Mouse (Mus musculus): ENCODE data around the gene Myoc. TPM values are rescaled to one million over a fixed set of nuclear protein-coding genes. Genes with fewer than 3 reads are reported as not detected.

The Myoc gene
- polyA plus RNA-seq (2016; fragmentation: Nextera tagmentation; extraction: Ambion mirVana) = not detected in 2 replicates

DNA sequence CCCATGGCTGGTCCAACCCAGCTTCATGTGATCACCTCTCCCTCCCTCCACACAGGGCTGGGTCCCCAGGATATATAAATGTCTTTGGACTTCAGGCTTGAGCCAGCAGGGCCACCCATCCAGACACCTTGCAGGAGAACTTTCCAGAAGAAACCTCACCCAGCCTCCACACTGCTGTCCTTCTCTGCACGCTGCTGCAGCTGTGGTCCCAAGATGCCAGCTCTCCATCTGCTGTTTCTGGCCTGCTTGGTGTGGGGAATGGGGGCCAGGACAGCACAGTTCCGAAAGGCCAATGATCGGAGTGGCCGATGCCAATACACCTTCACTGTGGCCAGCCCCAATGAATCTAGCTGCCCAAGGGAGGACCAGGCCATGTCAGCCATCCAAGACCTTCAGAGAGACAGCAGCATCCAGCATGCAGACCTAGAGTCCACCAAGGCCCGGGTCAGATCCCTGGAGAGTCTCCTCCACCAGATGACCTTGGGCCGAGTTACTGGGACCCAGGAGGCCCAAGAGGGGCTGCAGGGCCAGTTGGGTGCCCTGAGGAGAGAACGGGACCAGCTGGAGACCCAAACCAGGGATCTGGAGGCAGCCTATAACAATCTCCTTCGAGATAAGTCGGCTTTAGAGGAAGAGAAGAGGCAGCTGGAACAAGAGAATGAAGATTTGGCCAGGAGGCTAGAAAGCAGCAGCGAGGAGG, at the start of gene Myoc:
Myoc (plus strand) TSS at position 105 of the 700 bp plus-strand sequence.
- Histone ChIP-seq H3K9me3 (replicated peaks) (no peaks in the 10 kb centered on the region), H3K4me3 (no peak within 1 kb of the TSS), H3K9ac (no peak within 1 kb of the TSS), H3K27ac (no peak within 1 kb of the TSS), H3K4me2 (no peak within 1 kb of the TSS), H3K27me3 (replicated peaks) (0 out of 2 replicates have a peak, but pooled peaks cover 3% of the 10 kb centered on the region), H3K36me3 (no peaks in the 10 kb centered on the region), H3K4me1 (no peaks in the 10 kb centered on the region)
- 68% methylated on average over 10 of the region's 10 CpGs for WGBS (ENCODE audit: insufficient replicate concordance)
- no peak for ATAC-seq

DNA sequence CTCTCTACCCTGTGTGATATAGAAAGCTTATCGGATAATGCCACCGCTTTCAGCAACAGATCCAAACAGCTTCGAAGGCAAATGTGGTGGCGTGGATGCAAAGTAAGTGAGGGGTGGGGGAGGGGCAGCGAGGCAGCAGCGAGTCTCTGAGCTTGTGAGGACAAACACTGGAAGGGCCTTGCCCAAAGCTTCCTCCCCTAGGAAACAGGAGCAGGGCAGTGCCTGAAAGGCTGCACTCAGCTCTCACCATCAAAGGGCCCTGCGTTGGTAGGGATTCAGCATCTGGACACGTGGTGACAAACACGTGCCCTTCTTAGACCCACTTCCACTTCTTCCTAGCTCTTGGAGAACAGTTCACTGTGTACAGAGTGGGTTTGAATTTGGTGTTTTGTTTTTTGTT, 49.5 kb upstream of the Myoc start:
- H3K9me3 ChIP-seq (replicated peaks) = no peaks in the 10 kb centered on the region
- H3K4me3 ChIP-seq = no peak overlapping the region
- H3K9ac ChIP-seq = no peak overlapping the region
- H3K27me3 ChIP-seq (replicated peaks) = no peaks in the 10 kb centered on the region
- no peak overlapping the region for H3K27ac ChIP-seq
- peaks cover 17% of the 10 kb centered on the region for H3K4me1 ChIP-seq
- peaks cover 3% of the 10 kb centered on the region; the same call in 1 of the 2 replicates for H3K36me3 ChIP-seq
- H3K4me2 ChIP-seq = 0 out of 2 replicates have a peak overlapping the region, but pooled peaks have one; percentile 18
- ATAC-seq = peak; percentile 27; the same call in 1 of the 2 replicates
- WGBS (ENCODE audit: insufficient replicate concordance) = 33% methylated on average over 9 of the region's 9 CpGs

DNA sequence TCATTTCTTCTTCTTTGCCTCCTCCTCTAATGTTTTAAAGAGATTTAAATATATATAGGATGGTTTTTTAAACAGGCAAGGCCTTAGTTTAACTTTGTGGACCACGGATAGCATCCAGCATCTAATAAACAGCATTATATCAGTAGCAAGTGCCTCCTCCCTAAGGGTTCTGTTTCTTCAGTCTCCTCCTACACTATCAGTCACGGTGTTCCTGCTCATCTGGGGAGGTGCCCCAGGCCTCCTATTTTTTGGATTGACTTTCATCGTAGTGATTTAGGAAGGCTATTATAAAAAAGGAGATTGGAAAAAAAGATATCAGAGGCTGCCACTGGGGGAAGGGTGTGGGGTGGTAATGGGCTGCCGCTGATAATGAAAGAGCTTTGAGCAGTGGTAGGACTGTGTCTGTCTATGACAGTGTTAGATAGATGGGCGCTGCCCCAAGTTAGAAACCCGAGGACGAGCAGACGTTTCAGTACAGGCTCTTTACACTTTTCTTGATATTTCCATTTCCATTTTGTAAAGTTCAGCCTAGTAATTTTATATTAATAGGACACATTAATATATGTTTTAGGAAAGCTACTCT, 48.4 kb upstream of the Myoc start:
- Histone ChIP-seq H3K4me3 (no peak overlapping the region), H3K27ac (no peak overlapping the region), H3K4me1 (peaks cover 17% of the 10 kb centered on the region), H3K4me2 (peak overlapping the region; percentile 30), H3K9ac (no peak overlapping the region), H3K27me3 (replicated peaks) (no peaks in the 10 kb centered on the region), H3K9me3 (replicated peaks) (no peaks in the 10 kb centered on the region), H3K36me3 (peaks cover 4% of the 10 kb centered on the region; the same call in 1 of the 2 replicates)
- whole genome bisulfite sequencing (ENCODE audit: insufficient replicate concordance) = 26% methylated on average over 8 of the region's 8 CpGs
- peak; percentile 94 for ATAC-seq

DNA sequence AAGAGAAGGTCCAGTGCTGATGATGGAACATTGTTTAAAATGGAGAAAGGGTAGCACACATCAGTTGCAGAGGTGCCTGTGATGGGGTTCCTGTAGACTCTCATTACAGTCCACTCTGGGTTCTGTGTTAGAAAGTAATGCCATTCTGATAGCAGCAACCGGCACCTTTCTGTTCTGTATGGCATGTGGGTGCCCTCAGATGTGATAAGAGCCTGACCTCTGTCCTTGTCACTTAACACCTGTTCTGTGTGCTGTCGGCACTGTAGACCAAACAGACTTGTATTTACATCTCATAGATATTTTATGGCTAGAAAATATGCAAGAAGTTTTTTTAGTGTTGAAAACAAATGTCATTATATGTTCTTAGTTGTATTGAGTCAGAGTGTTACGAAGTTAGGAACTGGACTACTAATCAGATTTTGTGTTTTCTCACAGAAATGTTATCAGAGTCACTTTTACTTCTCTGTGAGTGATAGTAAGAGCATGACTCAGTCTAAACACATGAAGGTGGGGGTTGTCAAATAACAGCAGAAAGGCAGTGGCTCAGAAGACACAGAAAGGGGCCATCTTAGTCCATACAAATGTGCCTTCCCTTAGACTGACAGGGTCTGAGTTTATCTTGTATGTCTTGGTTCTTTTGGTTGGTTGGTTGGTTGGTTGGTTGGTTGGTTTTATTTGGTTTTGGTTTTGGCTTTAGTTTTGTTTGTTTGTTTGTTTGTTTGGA, 41.4 kb upstream of the Myoc start:
- no peak overlapping the region for H3K27ac ChIP-seq
- peaks cover 24% of the 10 kb centered on the region for H3K36me3 ChIP-seq
- no peaks in the 10 kb centered on the region for H3K27me3 ChIP-seq (replicated peaks)
- 44% methylated on average over 3 of the region's 3 CpGs for WGBS (ENCODE audit: insufficient replicate concordance)
- H3K9me3 ChIP-seq (replicated peaks) = no peaks in the 10 kb centered on the region
- H3K4me3 ChIP-seq = no peak overlapping the region
- peak; percentile 70 for ATAC-seq
- H3K4me1 ChIP-seq = peaks cover 14% of the 10 kb centered on the region
- no peak overlapping the region for H3K4me2 ChIP-seq
- no peak overlapping the region for H3K9ac ChIP-seq

DNA sequence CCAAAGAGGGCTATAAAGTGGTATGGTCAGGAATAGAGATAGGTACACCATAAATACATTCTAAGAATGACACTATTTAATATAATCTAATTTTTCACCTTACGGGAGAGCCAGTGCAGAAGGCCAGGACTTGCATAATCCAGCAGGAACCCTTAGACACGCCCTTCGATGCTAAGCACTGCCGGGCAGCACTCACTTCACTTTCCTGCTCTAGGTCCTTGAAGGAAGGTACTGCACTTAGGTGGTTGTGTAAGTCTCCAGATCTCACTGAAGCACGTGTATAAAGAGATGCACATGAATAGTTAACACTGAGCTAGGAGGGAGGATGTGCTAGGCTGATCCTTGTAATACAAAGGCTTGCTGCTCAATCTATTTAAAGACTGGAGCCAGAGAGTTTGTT, 39.3 kb upstream of the Myoc start:
- Histone ChIP-seq H3K4me2 (no peak overlapping the region), H3K27me3 (replicated peaks) (no peaks in the 10 kb centered on the region), H3K4me1 (peaks cover 14% of the 10 kb centered on the region), H3K4me3 (no peak overlapping the region), H3K36me3 (peaks cover 24% of the 10 kb centered on the region), H3K9ac (no peak overlapping the region), H3K9me3 (replicated peaks) (no peaks in the 10 kb centered on the region), H3K27ac (no peak overlapping the region)
- ATAC-seq = no peak
- WGBS (ENCODE audit: insufficient replicate concordance) = 83% methylated on average over 5 of the region's 5 CpGs

DNA sequence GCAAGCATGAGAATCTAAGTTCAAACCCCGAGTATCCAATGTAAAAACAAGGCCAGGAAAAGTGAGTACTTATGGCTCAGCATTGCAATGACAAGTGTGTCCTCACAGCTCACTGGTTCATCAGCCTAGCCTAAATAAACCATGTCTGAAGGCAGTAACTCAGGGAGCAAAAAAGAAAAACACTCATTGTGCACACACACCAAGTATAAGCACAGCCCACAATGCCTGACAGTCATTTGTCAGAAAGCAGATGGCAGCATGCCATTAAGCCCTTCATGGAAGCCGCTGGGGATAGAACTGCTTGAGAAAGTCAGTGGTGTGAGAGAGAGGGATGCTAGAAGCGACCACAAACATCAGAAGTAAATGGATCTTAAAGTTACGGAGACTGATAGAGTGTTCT, 37.7 kb upstream of the Myoc start:
- no peak overlapping the region for H3K9ac ChIP-seq
- ATAC-seq = no peak
- H3K4me3 ChIP-seq = no peak overlapping the region
- H3K27me3 ChIP-seq (replicated peaks) = no peaks in the 10 kb centered on the region
- no peaks in the 10 kb centered on the region for H3K9me3 ChIP-seq (replicated peaks)
- peaks cover 14% of the 10 kb centered on the region for H3K4me1 ChIP-seq
- H3K4me2 ChIP-seq = no peak overlapping the region
- WGBS (ENCODE audit: insufficient replicate concordance) = 72% methylated on average over 4 of the region's 4 CpGs
- no peak overlapping the region for H3K27ac ChIP-seq
- peaks cover 18% of the 10 kb centered on the region for H3K36me3 ChIP-seq

DNA sequence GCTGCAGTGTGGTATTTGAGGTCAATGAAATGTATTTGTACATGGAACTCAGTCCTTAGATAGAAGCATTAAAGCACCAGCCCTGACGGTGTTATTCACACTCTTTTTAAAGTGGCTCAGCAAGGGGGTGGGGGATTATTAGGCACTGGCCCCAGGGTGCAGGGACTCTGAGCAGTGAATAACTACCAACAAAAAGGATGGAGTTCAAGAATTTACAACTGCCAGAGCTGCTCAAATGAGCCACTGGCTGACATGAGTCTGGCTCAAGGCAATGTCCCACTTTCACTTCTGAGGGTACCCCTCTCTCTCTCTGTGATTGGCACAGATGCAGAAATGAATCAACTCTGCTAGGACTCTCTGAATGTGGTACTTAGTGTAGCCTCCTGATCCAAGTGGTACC, 30.8 kb upstream of the Myoc start:
- 31% methylated on average over 1 of the region's 1 CpGs for WGBS (ENCODE audit: insufficient replicate concordance)
- no peaks in the 10 kb centered on the region for H3K4me1 ChIP-seq

DNA sequence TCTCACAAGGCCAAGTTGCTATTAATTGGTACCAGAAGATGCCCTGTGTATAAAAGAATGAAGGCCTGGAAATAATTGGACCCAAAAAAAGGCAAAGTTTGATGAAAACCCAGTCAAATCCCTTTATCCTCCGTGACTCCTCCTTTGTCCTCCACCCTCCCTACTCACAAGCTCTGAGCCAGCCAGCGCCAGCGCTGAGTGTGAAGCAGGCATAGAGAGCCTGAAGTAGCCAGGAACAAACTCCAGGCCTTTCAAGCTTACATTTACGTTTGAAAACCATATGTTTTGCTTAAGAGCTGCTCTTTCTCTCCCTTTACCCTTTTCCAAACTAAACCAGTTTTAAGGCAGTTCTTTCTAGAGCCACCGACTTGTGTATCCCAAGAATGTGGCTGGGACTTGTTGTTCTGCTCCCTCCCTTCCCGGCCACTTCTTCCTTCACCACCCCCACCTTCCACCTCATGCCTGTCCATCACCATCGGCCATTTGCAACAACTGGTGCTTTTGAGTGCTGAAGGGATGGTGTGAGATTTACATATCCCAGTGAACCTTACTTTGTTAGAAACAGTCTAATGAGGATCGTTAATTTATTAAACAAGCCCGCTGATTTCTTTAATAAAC, 29.2 kb upstream of the Myoc start:
- ATAC-seq = no peak
- H3K9ac ChIP-seq = no peak overlapping the region
- no peaks in the 10 kb centered on the region for H3K4me1 ChIP-seq
- no peak overlapping the region for H3K4me2 ChIP-seq
- 55% methylated on average over 9 of the region's 9 CpGs for WGBS (ENCODE audit: insufficient replicate concordance)
- no peak overlapping the region for H3K27ac ChIP-seq
- no peaks in the 10 kb centered on the region for H3K27me3 ChIP-seq (replicated peaks)
- no peak overlapping the region for H3K4me3 ChIP-seq
- H3K9me3 ChIP-seq (replicated peaks) = no peaks in the 10 kb centered on the region
- H3K36me3 ChIP-seq = no peaks in the 10 kb centered on the region

More for the DNA sequence above, 30.8 kb upstream of the Myoc start:
- ATAC-seq = no peak
- no peak overlapping the region for H3K4me2 ChIP-seq
- no peak overlapping the region for H3K9ac ChIP-seq
- H3K36me3 ChIP-seq = no peaks in the 10 kb centered on the region
- no peak overlapping the region for H3K4me3 ChIP-seq
- no peak overlapping the region for H3K27ac ChIP-seq
- H3K27me3 ChIP-seq (replicated peaks) = no peaks in the 10 kb centered on the region
- no peaks in the 10 kb centered on the region for H3K9me3 ChIP-seq (replicated peaks)

DNA sequence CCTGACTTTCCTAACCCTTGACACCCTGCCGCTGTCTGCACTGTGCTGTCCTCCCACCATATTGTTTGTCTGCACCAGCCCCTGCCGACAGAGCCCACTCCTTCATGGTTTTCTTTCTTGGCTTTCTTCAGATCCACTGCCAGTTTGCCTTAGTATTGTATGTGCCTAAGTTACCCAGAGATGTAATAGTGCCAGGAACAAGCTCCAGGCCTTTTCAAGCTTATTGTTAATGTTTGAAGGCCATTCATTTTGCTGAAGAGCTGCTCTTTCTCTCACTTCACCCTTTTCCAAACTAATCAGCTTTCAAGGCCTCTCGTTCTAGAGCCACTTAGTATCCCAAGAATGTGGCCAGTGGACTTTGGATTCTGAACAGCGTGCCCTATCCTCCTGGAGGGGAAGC, 27.8 kb upstream of the Myoc start:
- no peaks in the 10 kb centered on the region for H3K36me3 ChIP-seq
- no peaks in the 10 kb centered on the region for H3K27me3 ChIP-seq (replicated peaks)
- no peak overlapping the region for H3K4me2 ChIP-seq
- no peak overlapping the region for H3K9ac ChIP-seq
- no peak for ATAC-seq
- H3K27ac ChIP-seq = no peak overlapping the region
- no peaks in the 10 kb centered on the region for H3K9me3 ChIP-seq (replicated peaks)
- H3K4me1 ChIP-seq = no peaks in the 10 kb centered on the region
- no peak overlapping the region for H3K4me3 ChIP-seq
- WGBS (ENCODE audit: insufficient replicate concordance) = 60% methylated on average over 4 of the region's 4 CpGs

DNA sequence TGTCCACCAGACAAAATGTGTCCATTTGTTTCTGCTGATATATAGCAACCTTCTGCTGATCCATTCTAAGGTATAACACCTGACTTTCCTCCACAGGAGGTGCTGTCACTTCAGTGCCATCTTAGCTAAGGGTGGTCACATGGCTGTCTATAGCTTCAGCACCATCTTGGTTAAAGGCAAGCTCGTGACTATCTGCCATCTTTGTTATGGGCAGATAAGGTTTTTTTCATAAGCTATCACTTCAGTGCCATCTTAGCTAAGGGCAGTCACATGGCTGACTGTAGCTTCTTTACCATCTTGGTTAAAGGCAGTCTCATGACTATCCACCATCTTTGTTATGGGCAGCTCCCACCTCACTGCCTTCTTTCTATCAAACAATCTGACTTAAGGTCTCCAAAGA, 23.4 kb upstream of the Myoc start:
- Histone ChIP-seq H3K4me1 (no peaks in the 10 kb centered on the region), H3K27me3 (replicated peaks) (no peaks in the 10 kb centered on the region), H3K9ac (no peak overlapping the region), H3K36me3 (no peaks in the 10 kb centered on the region), H3K27ac (no peak overlapping the region), H3K9me3 (replicated peaks) (no peaks in the 10 kb centered on the region), H3K4me2 (no peak overlapping the region), H3K4me3 (no peak overlapping the region)
- 53% methylated on average over 1 of the region's 1 CpGs for WGBS (ENCODE audit: insufficient replicate concordance)
- ATAC-seq = no peak

DNA sequence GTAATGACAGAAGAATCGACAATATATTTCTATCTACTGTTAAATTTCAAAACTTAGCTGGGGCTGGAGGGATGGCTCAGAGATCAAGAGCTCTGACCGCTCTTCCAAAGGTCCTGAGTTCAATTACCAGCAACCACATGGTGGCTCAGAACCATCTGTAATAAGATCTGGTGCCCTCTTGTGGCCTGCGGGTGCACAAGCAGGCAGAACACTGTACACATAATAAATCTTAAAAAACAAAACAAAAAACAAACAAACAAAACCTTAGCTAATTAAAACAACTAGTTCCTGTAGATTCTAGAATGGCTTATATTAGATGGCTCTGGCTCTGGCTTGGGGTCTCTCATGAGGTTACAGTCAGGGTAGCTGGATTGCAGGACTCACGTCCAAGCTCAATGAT, 18.5 kb upstream of the Myoc start:
- WGBS (ENCODE audit: insufficient replicate concordance) = 60% methylated on average over 4 of the region's 4 CpGs

DNA sequence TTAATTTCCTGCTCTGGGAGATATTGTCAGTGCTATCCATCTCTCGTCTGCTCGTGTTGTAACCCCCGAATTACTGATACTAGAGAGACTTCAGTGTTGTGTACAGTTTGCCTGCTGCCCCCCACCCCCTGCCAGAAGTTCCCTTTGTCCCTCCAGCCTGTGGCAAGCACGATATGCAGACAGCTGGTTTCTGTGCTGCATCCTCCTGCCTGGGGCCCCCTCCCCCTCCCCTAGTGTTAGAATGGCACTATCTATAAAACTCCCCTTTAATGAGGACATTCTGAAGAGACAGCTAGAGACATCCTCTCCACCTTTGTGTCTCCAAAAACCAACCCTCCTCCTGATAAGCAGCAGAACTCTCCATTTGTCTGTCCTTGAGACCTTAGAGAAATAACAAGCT, 15.1 kb upstream of the Myoc start:
- H3K27ac ChIP-seq = no peak overlapping the region
- H3K9ac ChIP-seq = no peak overlapping the region
- no peaks in the 10 kb centered on the region for H3K9me3 ChIP-seq (replicated peaks)
- 0 out of 2 replicates have a peak, but pooled peaks have one; percentile 10 for ATAC-seq
- H3K27me3 ChIP-seq (replicated peaks) = no peaks in the 10 kb centered on the region
- H3K4me2 ChIP-seq = no peak overlapping the region
- H3K36me3 ChIP-seq = no peaks in the 10 kb centered on the region
- 21% methylated on average over 4 of the region's 4 CpGs for WGBS (ENCODE audit: insufficient replicate concordance)
- H3K4me3 ChIP-seq = no peak overlapping the region
- H3K4me1 ChIP-seq = 0 out of 2 replicates have a peak, but pooled peaks cover 6% of the 10 kb centered on the region

More for the DNA sequence above, 18.5 kb upstream of the Myoc start:
- H3K4me1 ChIP-seq = 0 out of 2 replicates have a peak, but pooled peaks cover 6% of the 10 kb centered on the region
- no peak overlapping the region for H3K27ac ChIP-seq
- no peaks in the 10 kb centered on the region for H3K27me3 ChIP-seq (replicated peaks)
- H3K9ac ChIP-seq = no peak overlapping the region
- ATAC-seq = no peak
- H3K4me2 ChIP-seq = no peak overlapping the region
- H3K9me3 ChIP-seq (replicated peaks) = no peaks in the 10 kb centered on the region
- H3K36me3 ChIP-seq = no peaks in the 10 kb centered on the region
- no peak overlapping the region for H3K4me3 ChIP-seq

All from liver, embryonic 12.5 days (tissue).